Mouse (Mus musculus) kidney, embryonic 16.5 days (tissue): ENCODE measurements around the gene Gast. TPM values are rescaled to one million over a fixed set of nuclear protein-coding genes. Genes with fewer than 3 reads are reported as not detected.

ENCODE experiments used
- ATAC-seq: fragments of 200-750 bp; cut with Nextera tagmentation; 2 replicates; pipeline ENCODE4 v1.8.0; 2017; ENCODE audit warnings: moderate TSS enrichment; ENCODE audit not compliant: low FRiP score, low TSS enrichment
- H3K27ac ChIP-seq: fragments of 300-500 bp; sonication (generic); 2 replicates; pipeline ENCODE4 v1.5.1; 2014; ENCODE audit warnings: low read length
- H3K27me3 ChIP-seq: fragments of 300-500 bp; sonication (generic); 2 replicates; pipeline ENCODE4 v1.6.1; 2014; ENCODE audit warnings: low read length, control low read depth, mixed read lengths; ENCODE audit not compliant: insufficient read depth
- H3K36me3 ChIP-seq: fragments of 300-500 bp; sonication (generic); 2 replicates; pipeline ENCODE4 v1.6.1; 2014; ENCODE audit warnings: low read length, control low read depth, mixed read lengths; ENCODE audit not compliant: insufficient read depth
- H3K4me1 ChIP-seq: fragments of 300-500 bp; sonication (generic); 2 replicates; pipeline ENCODE4 v1.6.1; 2014; ENCODE audit warnings: low read length, control low read depth, mixed read lengths; ENCODE audit not compliant: insufficient read depth
- H3K4me2 ChIP-seq: fragments of 300-500 bp; sonication (generic); replicated peaks from 2 replicates; pipeline ENCODE4 v1.6.1; 2014; ENCODE audit warnings: low read depth, low read length
- H3K4me3 ChIP-seq: fragments of 300-500 bp; sonication (generic); 2 replicates; pipeline ENCODE4 v1.5.1; 2014; ENCODE audit warnings: mild to moderate bottlenecking, low read length
- H3K9ac ChIP-seq: fragments of 300-500 bp; sonication (generic); replicated peaks from 2 replicates; pipeline ENCODE4 v1.6.1; 2014; ENCODE audit warnings: low read length
- H3K9me3 ChIP-seq: fragments of 300-500 bp; sonication (generic); 2 replicates; pipeline ENCODE4 v1.6.1; 2016; ENCODE audit warnings: low read length, control low read depth
- WGBS: fragments of 180-500 bp; shearing (Covaris S2); extraction: QIAGEN DNeasy Blood & Tissue Kit; methylation state at CpG from one replicate; pipeline ENCODE4 v1.1.7; 2014; 5-methylcytosine and 5-hydroxymethylcytosine counted together
- polyA plus RNA-seq: library from polyadenylated mRNA; unstranded; fragments of >200 nt; fragmentation: Nextera tagmentation; extraction: Ambion mirVana; gene quantifications from 2 replicates; pipeline ENCODE4 v1.2.1, GENCODE M21; 2015

Gene Gast
- not detected in 2 replicates for polyA plus RNA-seq

DNA sequence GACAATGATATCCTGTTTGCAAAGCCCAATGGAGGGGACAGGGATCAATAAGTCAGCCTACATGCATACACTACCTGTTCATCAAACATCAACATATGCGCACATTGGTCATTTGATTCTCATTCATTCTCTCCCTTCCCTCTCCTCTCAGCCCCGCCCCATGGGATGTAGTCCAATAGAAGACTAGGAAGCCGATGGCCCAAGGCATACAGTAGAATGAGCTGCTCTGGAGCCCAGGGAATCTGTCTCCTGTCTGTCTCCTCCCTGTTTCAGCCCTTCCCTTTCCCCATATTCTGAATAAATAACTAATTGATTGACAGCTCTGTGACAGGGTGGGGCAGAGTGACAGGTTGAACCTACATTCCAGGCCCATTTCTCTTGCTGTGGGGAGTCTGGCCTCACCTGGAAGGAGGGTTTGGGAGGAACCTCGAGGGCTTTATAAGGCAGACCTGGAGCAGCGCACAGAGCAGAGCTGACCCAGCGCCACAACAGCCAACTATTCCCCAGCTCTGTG, at the start of gene Gast:
TSS of gene Gast (plus strand) at position 464 of the 514 bp plus-strand sequence.
- Histone ChIP-seq H3K27ac (no peak within 1 kb of the TSS), H3K9ac (no peak within 1 kb of the TSS), H3K36me3 (no peaks in the 10 kb centered on the region), H3K9me3 (no peaks in the 10 kb centered on the region), H3K4me2 (no peak within 1 kb of the TSS), H3K4me3 (no peak within 1 kb of the TSS), H3K27me3 (no peaks in the 10 kb centered on the region), H3K4me1 (peaks cover 4% of the 10 kb centered on the region; the same call in 1 of the 2 replicates)
- no peak for ATAC-seq
- WGBS: 80% methylated on average over 6 of the region's 6 CpGs

DNA sequence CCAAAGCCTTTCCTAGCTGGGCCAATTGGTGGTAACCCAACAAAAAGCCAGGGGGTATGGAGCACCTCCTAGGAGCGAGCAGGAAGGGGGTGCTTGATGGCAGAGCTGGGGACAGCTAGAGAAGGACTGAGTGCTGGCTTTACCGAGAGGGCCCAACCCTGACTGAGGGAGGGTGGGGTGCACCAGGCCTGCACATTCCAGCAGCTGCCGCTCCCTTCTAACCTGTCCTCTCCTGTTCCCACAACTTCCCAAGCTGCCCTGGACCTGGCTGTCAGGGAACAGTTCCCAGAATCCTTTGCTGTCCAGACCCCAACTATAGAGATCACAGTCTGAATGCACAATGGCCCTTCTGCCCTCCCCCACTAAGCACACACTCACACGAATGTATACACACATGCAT, 49.2 kb upstream of the Gast start:
- Histone ChIP-seq H3K4me3 (no peak overlapping the region), H3K27me3 (no peaks in the 10 kb centered on the region), H3K4me2 (no peak overlapping the region), H3K9me3 (no peaks in the 10 kb centered on the region), H3K27ac (no peak overlapping the region), H3K9ac (no peak overlapping the region), H3K36me3 (no peaks in the 10 kb centered on the region), H3K4me1 (peaks cover 7% of the 10 kb centered on the region; the same call in 1 of the 2 replicates)
- 86% methylated on average over 4 of the region's 4 CpGs for WGBS
- ATAC-seq: no peak

DNA sequence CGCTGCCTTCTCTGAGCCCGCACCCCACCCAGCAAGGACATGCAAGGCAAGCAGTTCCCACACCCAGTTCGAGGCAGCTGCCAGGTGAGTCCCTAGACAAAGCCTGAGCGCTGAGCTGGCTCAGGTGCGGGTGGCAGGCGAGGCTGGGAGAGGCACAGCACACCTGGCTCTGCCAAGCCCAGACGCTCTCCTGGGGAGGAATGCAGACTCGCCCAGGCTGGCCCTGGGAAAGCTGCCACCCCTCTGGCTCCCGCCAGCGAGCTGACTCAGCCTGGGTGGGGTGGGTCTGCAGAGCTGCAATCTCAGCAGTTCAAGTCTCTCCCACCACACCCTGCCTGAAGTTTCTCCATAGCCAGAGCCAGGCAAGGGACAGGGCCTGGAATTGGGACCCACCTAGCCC, 47.2 kb upstream of the Gast start:
- 45% methylated on average over 10 of the region's 10 CpGs for WGBS
- ATAC-seq: peak; percentile 58

DNA sequence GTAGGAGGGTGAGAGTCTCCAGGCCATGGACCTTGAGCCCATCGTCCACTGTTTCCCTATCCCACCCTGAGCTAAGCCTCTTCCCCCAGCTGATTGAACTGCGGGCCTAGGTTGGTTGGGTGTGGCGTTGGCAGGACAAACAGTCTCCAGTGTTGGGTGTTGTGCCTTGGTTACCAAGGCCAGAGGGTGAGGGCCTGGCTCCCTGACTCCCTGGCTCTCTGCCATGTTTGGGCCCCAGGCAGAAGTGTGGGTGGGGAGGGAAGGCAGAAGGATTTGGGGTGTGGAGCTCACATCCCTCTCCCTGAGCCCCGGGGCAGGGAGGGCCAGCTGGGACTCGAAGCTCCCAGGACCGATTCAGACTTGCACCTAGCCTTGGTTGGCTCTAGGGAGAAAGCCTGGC, 45.3 kb upstream of the Gast start:
- H3K36me3 ChIP-seq: no peaks in the 10 kb centered on the region
- no peaks in the 10 kb centered on the region for H3K9me3 ChIP-seq
- H3K27me3 ChIP-seq: no peaks in the 10 kb centered on the region
- H3K9ac ChIP-seq: no peak overlapping the region
- no peak overlapping the region for H3K27ac ChIP-seq
- no peak overlapping the region for H3K4me3 ChIP-seq
- H3K4me1 ChIP-seq: peaks cover 4% of the 10 kb centered on the region; the same call in 1 of the 2 replicates
- H3K4me2 ChIP-seq: no peak overlapping the region
- 74% methylated on average over 6 of the region's 6 CpGs for WGBS
- ATAC-seq: peak; percentile 33; the same call in 1 of the 2 replicates

More for the DNA sequence above, 47.2 kb upstream of the Gast start:
- Histone ChIP-seq H3K36me3 (no peaks in the 10 kb centered on the region), H3K27ac (no peak overlapping the region; the same call in 1 of the 2 replicates), H3K4me1 (peaks cover 4% of the 10 kb centered on the region; the same call in 1 of the 2 replicates), H3K27me3 (no peaks in the 10 kb centered on the region), H3K4me2 (no peak overlapping the region), H3K9me3 (no peaks in the 10 kb centered on the region), H3K4me3 (no peak overlapping the region), H3K9ac (no peak overlapping the region)

DNA sequence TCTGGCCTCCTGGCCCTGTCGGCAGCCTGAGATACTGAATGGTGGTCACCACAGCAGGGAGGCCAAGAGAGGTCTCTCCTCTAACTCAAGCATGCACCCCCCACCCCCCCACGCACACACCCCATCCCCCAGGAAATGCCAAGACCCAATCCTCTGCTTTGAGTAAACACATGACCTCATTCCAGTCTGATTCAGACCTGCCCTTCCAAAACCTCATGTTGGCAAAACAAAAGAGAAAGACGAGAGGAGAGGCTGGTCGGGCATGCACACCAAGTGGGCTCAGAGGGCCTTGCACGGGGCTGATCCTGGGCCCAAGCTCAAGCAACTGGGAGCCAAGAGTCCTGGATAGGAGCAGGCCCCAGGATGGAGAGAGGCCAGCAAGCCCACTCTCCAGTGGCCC, 44.0 kb upstream of the Gast start:
- no peak overlapping the region for H3K4me2 ChIP-seq
- no peak overlapping the region for H3K9ac ChIP-seq
- H3K36me3 ChIP-seq: no peaks in the 10 kb centered on the region
- 56% methylated on average over 5 of the region's 5 CpGs for WGBS
- no peaks in the 10 kb centered on the region for H3K27me3 ChIP-seq
- no peak overlapping the region for H3K27ac ChIP-seq
- peaks cover 4% of the 10 kb centered on the region; the same call in 1 of the 2 replicates for H3K4me1 ChIP-seq
- no peak for ATAC-seq
- H3K4me3 ChIP-seq: no peak overlapping the region
- H3K9me3 ChIP-seq: no peaks in the 10 kb centered on the region

DNA sequence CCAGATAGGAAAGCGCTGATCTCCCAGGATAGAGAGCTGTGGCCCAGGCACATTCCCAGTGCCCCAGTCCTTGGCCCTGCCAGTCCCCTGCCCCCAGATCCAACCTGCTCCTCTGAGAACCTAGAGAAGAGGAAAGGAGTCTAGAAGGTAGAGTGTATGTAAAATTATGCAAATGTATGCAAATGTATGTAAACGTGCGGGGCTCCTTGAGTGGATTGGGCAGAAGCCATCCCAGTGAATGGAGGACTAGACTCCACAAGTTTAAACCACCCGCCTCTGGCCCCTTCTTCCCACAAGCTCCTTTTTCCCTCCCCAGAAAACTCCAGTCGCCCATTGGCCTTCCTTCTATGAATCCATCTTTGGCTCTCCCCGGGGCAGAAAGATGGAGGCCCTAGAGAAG, 41.3 kb upstream of the Gast start:
- no peak overlapping the region for H3K9ac ChIP-seq
- 60% methylated on average over 6 of the region's 6 CpGs for WGBS
- no peak overlapping the region for H3K4me3 ChIP-seq
- no peak overlapping the region for H3K4me2 ChIP-seq
- ATAC-seq: no peak
- no peak overlapping the region for H3K27ac ChIP-seq
- H3K27me3 ChIP-seq: no peaks in the 10 kb centered on the region
- H3K9me3 ChIP-seq: no peaks in the 10 kb centered on the region
- H3K4me1 ChIP-seq: peaks cover 4% of the 10 kb centered on the region; the same call in 1 of the 2 replicates
- H3K36me3 ChIP-seq: no peaks in the 10 kb centered on the region

DNA sequence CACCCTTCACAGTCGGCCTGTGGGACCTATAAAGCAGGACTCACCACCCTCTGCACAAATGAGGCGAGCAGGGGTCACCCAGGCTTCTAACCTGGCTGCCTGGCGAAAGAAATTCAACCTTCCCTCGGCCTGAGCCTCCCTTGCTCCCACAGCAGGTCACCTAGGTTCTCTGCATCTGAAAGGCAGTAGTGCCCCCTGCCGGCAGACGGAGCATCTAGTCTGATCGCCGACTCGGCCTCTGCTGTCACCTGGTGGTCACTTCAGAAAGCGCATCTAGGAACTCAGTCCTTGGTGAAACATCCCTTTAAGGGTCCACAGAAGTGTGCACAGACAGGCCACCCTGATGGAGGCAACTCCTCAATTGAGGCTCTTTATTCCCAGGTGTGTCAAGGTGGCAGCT, 38.9 kb upstream of the Gast start:
- no peaks in the 10 kb centered on the region for H3K36me3 ChIP-seq
- 0 out of 2 replicates have a peak, but pooled peaks cover 4% of the 10 kb centered on the region for H3K4me1 ChIP-seq
- no peak overlapping the region for H3K4me3 ChIP-seq
- no peaks in the 10 kb centered on the region for H3K27me3 ChIP-seq
- peak overlapping the region; percentile 5; the same call in 1 of the 2 replicates for H3K4me2 ChIP-seq
- H3K9ac ChIP-seq: no peak overlapping the region
- peak; percentile 61 for ATAC-seq
- WGBS: 2% methylated on average over 10 of the region's 10 CpGs
- H3K9me3 ChIP-seq: no peaks in the 10 kb centered on the region
- no peak overlapping the region for H3K27ac ChIP-seq

DNA sequence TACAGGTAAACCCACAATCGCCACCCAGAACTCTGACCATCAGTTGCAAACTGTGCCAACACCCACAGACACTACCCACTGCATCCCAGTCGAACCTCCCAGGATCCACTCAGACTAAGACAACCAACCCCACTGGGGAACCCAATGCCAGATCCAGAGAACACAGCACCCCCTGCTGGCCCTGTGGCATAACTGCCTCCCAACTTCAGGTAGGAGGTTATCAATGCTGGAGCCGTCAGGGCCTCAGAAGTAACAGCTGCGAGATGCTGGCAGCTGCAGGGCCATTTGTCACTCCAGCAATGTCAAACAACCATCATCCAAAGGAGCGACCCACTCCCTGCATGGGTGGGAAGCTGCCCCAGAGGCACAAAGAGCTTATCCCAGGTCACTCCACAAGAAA, 36.4 kb upstream of the Gast start:
- Histone ChIP-seq H3K4me2 (peak overlapping the region; percentile 42), H3K27ac (no peak overlapping the region), H3K9ac (peak overlapping the region; percentile 15; the same call in 1 of the 2 replicates), H3K4me1 (0 out of 2 replicates have a peak, but pooled peaks cover 4% of the 10 kb centered on the region), H3K4me3 (no peak overlapping the region), H3K36me3 (no peaks in the 10 kb centered on the region), H3K9me3 (no peaks in the 10 kb centered on the region), H3K27me3 (no peaks in the 10 kb centered on the region)
- no peak for ATAC-seq
- 35% methylated on average over 5 of the region's 5 CpGs for WGBS

DNA sequence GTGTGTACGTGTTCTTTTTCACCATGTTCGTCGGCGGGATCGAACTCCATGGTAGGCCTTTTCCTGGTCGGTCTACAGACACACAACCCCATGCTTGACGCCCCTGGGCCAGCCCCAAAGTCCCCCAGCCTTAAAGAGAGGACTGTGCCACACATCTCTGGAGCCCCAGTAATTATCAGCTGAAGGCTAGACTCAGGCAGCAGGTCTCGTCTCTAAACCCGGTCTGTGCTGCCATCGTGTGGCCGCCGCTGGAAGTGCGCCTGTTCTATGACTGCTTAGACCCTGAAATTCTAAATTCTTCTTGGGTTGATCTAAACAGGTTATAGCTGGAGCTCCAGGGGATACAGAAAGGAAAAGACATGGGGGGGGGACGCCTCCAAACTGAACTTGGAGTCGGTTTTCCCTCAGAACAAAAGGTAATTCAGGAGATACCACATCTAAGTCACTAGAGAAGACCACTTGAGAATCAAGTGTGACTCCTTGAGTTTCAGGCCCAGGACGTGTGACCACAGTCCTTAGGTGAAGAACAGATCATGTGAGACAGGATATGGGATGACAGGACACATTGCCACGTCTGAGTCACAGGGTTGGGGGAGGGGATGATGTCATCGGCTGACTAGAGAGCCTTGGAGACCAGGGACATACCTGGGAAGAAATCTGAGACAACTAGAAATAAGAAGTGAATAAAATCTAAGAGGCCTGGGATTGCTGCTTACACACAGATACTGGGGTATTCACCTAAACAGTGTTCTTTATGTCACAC, 35.8 kb upstream of the Gast start:
- no peak overlapping the region for H3K27ac ChIP-seq
- peak overlapping the region; percentile 42 for H3K4me2 ChIP-seq
- H3K4me3 ChIP-seq: peak overlapping the region; percentile 16; the same call in 1 of the 2 replicates
- no peaks in the 10 kb centered on the region for H3K9me3 ChIP-seq
- H3K27me3 ChIP-seq: no peaks in the 10 kb centered on the region
- 21% methylated on average over 18 of the region's 18 CpGs for WGBS
- ATAC-seq: no peak
- 0 out of 2 replicates have a peak, but pooled peaks cover 4% of the 10 kb centered on the region for H3K4me1 ChIP-seq
- peak overlapping the region; percentile 15; the same call in 1 of the 2 replicates for H3K9ac ChIP-seq
- H3K36me3 ChIP-seq: no peaks in the 10 kb centered on the region

DNA sequence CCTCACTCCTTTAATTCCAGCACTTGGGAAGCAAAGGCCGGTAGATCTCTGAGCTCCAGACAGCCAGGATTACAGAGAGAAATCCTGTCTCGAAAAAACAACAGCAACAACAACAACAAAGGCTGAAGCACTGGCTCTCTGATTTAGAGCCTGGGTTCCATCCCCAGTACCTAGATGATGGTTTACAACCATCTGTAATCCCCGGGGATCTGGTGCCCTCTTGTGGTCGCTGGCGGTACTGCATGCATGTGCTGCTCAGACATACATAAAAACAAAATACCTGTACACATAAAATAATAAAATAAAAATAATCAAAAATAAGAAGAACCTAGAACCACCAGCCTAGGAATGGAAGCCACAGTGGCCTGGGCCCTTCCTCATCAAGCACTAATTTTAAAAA, 33.9 kb upstream of the Gast start:
- Histone ChIP-seq H3K9ac (no peak overlapping the region), H3K4me3 (no peak overlapping the region), H3K4me1 (0 out of 2 replicates have a peak, but pooled peaks cover 4% of the 10 kb centered on the region), H3K9me3 (no peaks in the 10 kb centered on the region), H3K36me3 (no peaks in the 10 kb centered on the region), H3K27ac (no peak overlapping the region), H3K27me3 (no peaks in the 10 kb centered on the region), H3K4me2 (no peak overlapping the region)
- WGBS: 9% methylated on average over 5 of the region's 5 CpGs
- no peak for ATAC-seq
